Mouse (Mus musculus) limb, embryonic 14.5 days (tissue): ENCODE measurements around the gene Dhrs7b. TPM values are rescaled to one million over a fixed set of nuclear protein-coding genes. Genes with fewer than 3 reads are reported as not detected.

Experiments used
- ATAC-seq: fragments of 200-750 bp; cut with Nextera tagmentation; 2 replicates; pipeline ENCODE4 v1.8.0; 2017; ENCODE audit warnings: low read depth, moderate number of reproducible peaks, moderate TSS enrichment; ENCODE audit not compliant: low FRiP score
- DNase-seq: peaks from one replicate; pipeline ENCODE4 v3.0.0-alpha.2; 2015; ENCODE audit warnings: low spot score
- H3K27ac ChIP-seq: fragments of 300-500 bp; sonication (generic); replicated peaks from 2 replicates; pipeline ENCODE4 v1.5.1; 2014; ENCODE audit warnings: low read depth, mild to moderate bottlenecking, low read length, moderate library complexity, mixed read lengths
- H3K27me3 ChIP-seq: fragments of 300-500 bp; sonication (generic); 2 replicates; pipeline ENCODE4 v1.6.1; 2014; ENCODE audit warnings: low read length, mixed read lengths; ENCODE audit not compliant: control insufficient read depth, insufficient read depth
- H3K36me3 ChIP-seq: fragments of 300-500 bp; sonication (generic); 2 replicates; pipeline ENCODE4 v1.6.1; 2014; ENCODE audit warnings: mild to moderate bottlenecking, low read length, moderate library complexity, mixed read lengths; ENCODE audit not compliant: control insufficient read depth, insufficient read depth
- H3K4me1 ChIP-seq: fragments of 300-500 bp; sonication (generic); 2 replicates; pipeline ENCODE4 v1.6.1; 2014; ENCODE audit warnings: antibody characterized with exemption, low read length, mixed read lengths; ENCODE audit not compliant: control insufficient read depth, insufficient read depth
- H3K4me2 ChIP-seq: fragments of 300-500 bp; sonication (generic); replicated peaks from 2 replicates; pipeline ENCODE4 v1.6.1; 2014; ENCODE audit warnings: low read depth, mild to moderate bottlenecking, low read length, moderate library complexity; ENCODE audit not compliant: severe bottlenecking
- H3K4me3 ChIP-seq: fragments of 300-500 bp; sonication (generic); replicated peaks from 2 replicates; pipeline ENCODE4 v1.5.1; 2014; ENCODE audit warnings: low read length
- H3K9ac ChIP-seq: fragments of 300-500 bp; sonication (generic); 2 replicates; pipeline ENCODE4 v1.6.1; 2014; ENCODE audit warnings: mild to moderate bottlenecking, low read depth, low read length, moderate library complexity; ENCODE audit not compliant: severe bottlenecking
- H3K9me3 ChIP-seq: fragments of 300-500 bp; sonication (generic); 2 replicates; pipeline ENCODE4 v1.6.1; 2016; ENCODE audit warnings: low read length; ENCODE audit not compliant: control insufficient read depth
- POLR2A ChIP-seq: fragments of 200-500 bp; IDR thresholded peaks from 2 replicates; pipeline ENCODE4 v1.8.0; 2012; ENCODE audit warnings: inconsistent platforms, mild to moderate bottlenecking, moderate library complexity, borderline replicate concordance; ENCODE audit not compliant: insufficient read depth, insufficient read length; ENCODE audit errors: extremely low read depth
- WGBS: fragments of 180-500 bp; shearing (Covaris S2); extraction: QIAGEN DNeasy Blood & Tissue Kit; methylation state at CpG from one replicate; pipeline ENCODE4 v1.1.7; 2014; 5-methylcytosine and 5-hydroxymethylcytosine counted together
- polyA plus RNA-seq, 2 experiments: library from polyadenylated mRNA; depleted of rRNA in 1 of 2; stranded (reverse) in 1 of 2; unstranded in 1 of 2; fragments of >200 nt; fragmentation: Nextera tagmentation in 1 of 2; extraction: Ambion mirVana in 1 of 2; gene quantifications; 2 replicates each; pipeline versions ENCODE4 v1.2.1 to v1.2.3; 2012 to 2014

Dhrs7b gene
- polyA plus RNA-seq (2012; rRNA removed) (17.3 and 18.7 TPM in 2 replicates), polyA plus RNA-seq (2014; fragmentation: Nextera tagmentation; extraction: Ambion mirVana) (30.4 and 32.4 TPM in 2 replicates)

DNA sequence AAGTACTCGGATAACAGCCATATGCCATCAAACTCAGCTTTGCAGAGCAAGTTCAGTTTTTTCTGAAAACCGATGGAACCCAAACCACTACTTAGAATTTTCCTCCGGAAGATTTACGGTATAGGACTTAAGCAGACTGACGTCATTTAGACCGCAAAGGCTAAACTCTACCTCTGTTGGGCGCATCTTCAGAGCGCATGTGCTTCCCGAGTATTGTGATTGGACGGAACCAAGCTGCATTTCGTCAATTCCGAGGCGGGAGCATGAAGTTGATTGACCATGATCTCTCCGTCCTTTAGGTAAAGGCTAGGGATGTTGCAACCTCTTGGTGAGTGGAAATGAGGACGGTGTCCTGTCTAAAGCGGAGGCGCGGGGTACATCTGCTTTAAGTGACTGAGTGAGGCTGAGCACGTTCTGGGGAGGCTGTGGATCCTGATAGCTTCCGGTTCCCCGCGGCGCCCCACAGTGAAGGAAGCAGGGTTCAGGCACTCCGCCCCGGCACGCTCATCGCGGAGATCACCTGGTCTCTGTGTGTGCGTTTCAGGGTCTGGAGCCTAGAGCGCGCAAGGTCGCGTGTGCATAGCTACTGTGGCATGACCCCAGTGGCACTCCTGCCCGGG, at the start of gene Dhrs7b:
TSS of gene Dhrs7b (plus strand) at position 199 of the 620 bp plus-strand sequence.
- Histone ChIP-seq H3K36me3 (no peaks in the 10 kb centered on the region), H3K27ac (peak within 1 kb of the TSS; percentile 23; the same call in 1 of the 2 replicates), H3K4me3 (peak within 1 kb of the TSS; percentile 56), H3K9ac (peak within 1 kb of the TSS; percentile 63), H3K4me2 (peak within 1 kb of the TSS; percentile 62), H3K27me3 (no peaks in the 10 kb centered on the region), H3K4me1 (0 out of 2 replicates have a peak, but pooled peaks cover 5% of the 10 kb centered on the region), H3K9me3 (no peaks in the 10 kb centered on the region)
- DNase-seq, result peak; percentile 96
- no peak for TF ChIP-seq POLR2A
- peak; percentile 97 for ATAC-seq
- 1% methylated on average over 34 of the region's 34 CpGs for WGBS

DNA sequence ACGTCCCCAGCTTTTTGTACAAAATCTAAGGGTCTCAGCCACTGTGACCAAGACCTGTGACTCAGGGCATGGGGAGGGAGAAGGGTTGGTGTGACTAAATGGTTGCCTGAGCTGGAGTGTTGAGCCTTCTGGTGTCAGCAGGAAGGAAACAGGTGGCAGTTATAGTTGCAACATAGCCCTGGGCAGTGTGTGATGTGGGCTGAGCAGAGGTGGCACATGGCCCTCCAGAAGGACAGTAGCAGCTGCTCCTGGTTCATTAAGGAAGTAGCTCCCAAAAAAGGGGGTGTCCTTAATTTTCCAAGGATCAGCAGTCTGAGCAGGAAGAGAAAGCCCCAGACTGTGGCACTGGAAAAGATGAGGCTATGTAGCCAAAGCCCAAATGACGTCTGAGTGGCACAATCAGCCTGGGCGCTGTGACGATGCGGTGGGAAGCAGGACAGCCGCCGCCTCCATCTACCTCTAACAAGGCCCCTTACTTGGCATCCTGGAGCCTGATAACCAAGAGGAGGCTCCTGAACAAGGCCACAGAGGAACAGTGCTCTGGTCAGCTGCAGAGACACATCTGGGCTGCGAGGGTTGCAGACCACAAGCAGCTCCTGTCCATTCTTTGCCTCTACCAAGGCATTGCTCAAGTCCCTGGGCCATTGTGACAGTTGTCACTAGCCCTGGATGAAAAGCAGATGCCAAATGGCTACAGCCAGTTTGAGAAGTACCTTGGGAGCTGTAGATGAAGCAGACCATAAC, 46.1 kb upstream of the Dhrs7b start:
- peaks cover 27% of the 10 kb centered on the region for H3K4me1 ChIP-seq
- no peaks in the 10 kb centered on the region for H3K27me3 ChIP-seq
- H3K4me2 ChIP-seq, result no peak overlapping the region
- H3K36me3 ChIP-seq, result peaks cover 80% of the 10 kb centered on the region
- no peak overlapping the region for H3K4me3 ChIP-seq
- ATAC-seq (no peak), DNase-seq (no peak)
- TF ChIP-seq POLR2A, result no peak
- H3K9me3 ChIP-seq, result no peaks in the 10 kb centered on the region
- no peak overlapping the region for H3K9ac ChIP-seq
- WGBS, result 89% methylated on average over 8 of the region's 8 CpGs
- no peak overlapping the region for H3K27ac ChIP-seq

DNA sequence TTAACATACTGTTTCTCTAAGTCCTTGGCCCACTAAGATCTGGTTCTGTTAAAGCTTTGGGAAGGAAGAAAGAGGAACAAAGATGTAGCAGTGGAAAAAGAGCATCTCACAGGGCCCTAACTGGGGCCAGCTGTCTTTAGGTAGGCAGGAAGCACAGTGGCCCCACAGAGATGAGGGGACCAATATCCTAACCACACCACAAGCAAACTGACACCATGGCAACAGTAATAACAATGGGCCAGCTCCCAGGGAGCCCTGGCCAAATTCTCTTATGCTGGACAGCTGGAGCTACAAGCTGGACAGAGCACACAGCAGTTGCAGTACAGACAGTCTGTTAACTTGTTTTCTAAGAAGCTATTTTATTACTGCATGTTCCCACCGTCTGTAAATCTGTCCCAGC, 42.8 kb upstream of the Dhrs7b start:
- H3K4me3 ChIP-seq, result no peak overlapping the region
- WGBS, result 46% methylated on average over 1 of the region's 1 CpGs
- ATAC-seq (peak; percentile 32; the same call in 1 of the 2 replicates), DNase-seq (peak; percentile 49)
- H3K27ac ChIP-seq, result no peak overlapping the region
- H3K27me3 ChIP-seq, result no peaks in the 10 kb centered on the region
- no peaks in the 10 kb centered on the region for H3K9me3 ChIP-seq
- H3K4me1 ChIP-seq, result no peaks in the 10 kb centered on the region
- no peak overlapping the region for H3K9ac ChIP-seq
- TF ChIP-seq POLR2A, result no peak
- H3K4me2 ChIP-seq, result no peak overlapping the region
- peaks cover 76% of the 10 kb centered on the region for H3K36me3 ChIP-seq

DNA sequence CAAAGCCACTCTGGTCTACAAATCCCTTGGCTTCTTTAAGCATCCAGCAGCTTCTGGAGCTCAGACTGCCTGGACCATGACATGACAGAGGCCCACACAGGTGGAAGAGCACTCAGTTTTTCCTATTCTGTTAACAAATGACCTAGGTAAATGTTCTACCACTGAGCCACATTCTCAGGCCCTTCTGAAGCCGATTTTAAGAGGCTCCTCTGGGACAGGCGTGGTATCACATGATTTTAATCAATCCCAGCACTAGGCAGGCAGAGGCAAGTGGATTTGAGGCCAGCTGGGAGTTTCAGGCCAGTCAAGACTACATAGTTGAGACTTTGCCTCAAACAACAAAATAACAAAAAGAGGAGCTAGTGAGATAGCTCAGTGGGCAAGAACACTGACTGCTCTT, 40.0 kb upstream of the Dhrs7b start:
- Histone ChIP-seq H3K27me3 (no peaks in the 10 kb centered on the region), H3K4me2 (no peak overlapping the region), H3K9me3 (no peaks in the 10 kb centered on the region), H3K4me3 (no peak overlapping the region), H3K36me3 (peaks cover 68% of the 10 kb centered on the region), H3K27ac (no peak overlapping the region), H3K9ac (no peak overlapping the region), H3K4me1 (no peaks in the 10 kb centered on the region)
- 46% methylated on average over 2 of the region's 2 CpGs for WGBS
- ATAC-seq, result no peak
- no peak for TF ChIP-seq POLR2A
- no peak for DNase-seq

DNA sequence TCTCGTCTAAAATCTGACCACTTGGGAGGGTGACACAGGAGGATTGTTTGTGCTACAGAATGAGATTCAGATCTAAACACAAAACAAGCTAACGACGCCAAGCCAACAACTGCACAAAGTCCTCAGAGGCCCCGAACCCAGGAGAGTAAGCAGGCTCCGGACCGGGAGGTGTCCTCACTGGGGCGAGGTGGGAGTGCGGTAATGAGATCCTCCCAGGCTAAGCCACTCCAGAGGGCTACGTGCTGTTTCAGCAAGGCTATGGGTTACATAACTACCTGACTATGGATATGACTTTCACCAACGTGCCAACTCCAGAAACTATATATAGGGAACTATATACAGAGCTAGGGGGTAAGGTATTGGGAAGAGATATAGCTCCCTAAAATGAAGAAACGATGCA, 34.1 kb upstream of the Dhrs7b start:
- Histone ChIP-seq H3K27me3 (no peaks in the 10 kb centered on the region), H3K36me3 (peaks cover 43% of the 10 kb centered on the region)

More for the DNA sequence above, 34.1 kb upstream of the Dhrs7b start:
- DNase-seq (no peak), ATAC-seq (no peak)
- Histone ChIP-seq H3K4me1 (no peaks in the 10 kb centered on the region), H3K9me3 (no peaks in the 10 kb centered on the region), H3K27ac (no peak overlapping the region), H3K4me2 (no peak overlapping the region), H3K9ac (no peak overlapping the region), H3K4me3 (no peak overlapping the region)
- TF ChIP-seq POLR2A, result no peak
- 90% methylated on average over 11 of the region's 11 CpGs for WGBS
